Mouse (Mus musculus) neural tube, embryonic 11.5 days (tissue): ENCODE data around the gene Slc43a3. TPM values are rescaled to one million over a fixed set of nuclear protein-coding genes. Genes with fewer than 3 reads are reported as not detected.
"Not testable (repeated sequence)": the region's sequence is repeated elsewhere in the genome, so short reads cannot be mapped to it uniquely, and the experiment has no call there.

ENCODE experiments used
- ATAC-seq: fragments of 200-750 bp; cut with Nextera tagmentation; 2 replicates; pipeline ENCODE4 v1.8.0; 2017; ENCODE audit warnings: moderate number of reproducible peaks, mild to moderate bottlenecking, moderate TSS enrichment, moderate library complexity; ENCODE audit not compliant: insufficient read depth, low FRiP score, low TSS enrichment
- DNase-seq: peaks from one replicate; pipeline ENCODE4 v3.0.0-alpha.2; 2015; ENCODE audit warnings: low spot score
- H3K27ac ChIP-seq: fragments of 300-500 bp; sonication (generic); 2 replicates; pipeline ENCODE4 v1.5.1; 2014; ENCODE audit warnings: low read depth, mild to moderate bottlenecking, low read length
- H3K27me3 ChIP-seq: fragments of 300-500 bp; sonication (generic); 2 replicates; pipeline ENCODE4 v1.6.1; 2014; ENCODE audit warnings: mild to moderate bottlenecking, low read length, mixed read lengths; ENCODE audit not compliant: control insufficient read depth, insufficient read depth
- H3K36me3 ChIP-seq: fragments of 300-500 bp; sonication (generic); 2 replicates; pipeline ENCODE4 v1.6.1; 2014; ENCODE audit warnings: mild to moderate bottlenecking, low read length, moderate library complexity, mixed read lengths; ENCODE audit not compliant: control insufficient read depth, insufficient read depth
- H3K4me1 ChIP-seq: fragments of 300-500 bp; sonication (generic); 2 replicates; pipeline ENCODE4 v1.6.1; 2014; ENCODE audit warnings: low read length, mixed read lengths; ENCODE audit not compliant: control insufficient read depth, insufficient read depth
- H3K4me2 ChIP-seq: fragments of 300-500 bp; sonication (generic); 2 replicates; pipeline ENCODE4 v1.6.1; 2014; ENCODE audit warnings: low read depth, mild to moderate bottlenecking, moderate library complexity
- H3K4me3 ChIP-seq: fragments of 300-500 bp; sonication (generic); 2 replicates; pipeline ENCODE4 v1.5.1; 2014; ENCODE audit warnings: low read depth, low read length
- H3K9ac ChIP-seq: fragments of 300-500 bp; sonication (generic); 2 replicates; pipeline ENCODE4 v1.6.1; 2014; ENCODE audit warnings: mild to moderate bottlenecking, low read length
- H3K9me3 ChIP-seq: fragments of 300-500 bp; sonication (generic); 2 replicates; pipeline ENCODE4 v1.6.1; 2016; ENCODE audit warnings: low read length; ENCODE audit not compliant: control insufficient read depth
- WGBS: fragments of 180-500 bp; shearing (Covaris S2); extraction: QIAGEN DNeasy Blood & Tissue Kit; methylation state at CpG from one replicate; pipeline ENCODE4 v1.1.7; 2014; 5-methylcytosine and 5-hydroxymethylcytosine counted together
- polyA plus RNA-seq: library from polyadenylated mRNA; unstranded; fragments of >200 nt; fragmentation: Nextera tagmentation; extraction: Ambion mirVana; gene quantifications from 2 replicates; pipeline ENCODE4 v1.2.1, GENCODE M21; 2014

The Slc43a3 gene
- polyA plus RNA-seq, 1 experiment from 2014 or later, result 23.1 TPM

DNA sequence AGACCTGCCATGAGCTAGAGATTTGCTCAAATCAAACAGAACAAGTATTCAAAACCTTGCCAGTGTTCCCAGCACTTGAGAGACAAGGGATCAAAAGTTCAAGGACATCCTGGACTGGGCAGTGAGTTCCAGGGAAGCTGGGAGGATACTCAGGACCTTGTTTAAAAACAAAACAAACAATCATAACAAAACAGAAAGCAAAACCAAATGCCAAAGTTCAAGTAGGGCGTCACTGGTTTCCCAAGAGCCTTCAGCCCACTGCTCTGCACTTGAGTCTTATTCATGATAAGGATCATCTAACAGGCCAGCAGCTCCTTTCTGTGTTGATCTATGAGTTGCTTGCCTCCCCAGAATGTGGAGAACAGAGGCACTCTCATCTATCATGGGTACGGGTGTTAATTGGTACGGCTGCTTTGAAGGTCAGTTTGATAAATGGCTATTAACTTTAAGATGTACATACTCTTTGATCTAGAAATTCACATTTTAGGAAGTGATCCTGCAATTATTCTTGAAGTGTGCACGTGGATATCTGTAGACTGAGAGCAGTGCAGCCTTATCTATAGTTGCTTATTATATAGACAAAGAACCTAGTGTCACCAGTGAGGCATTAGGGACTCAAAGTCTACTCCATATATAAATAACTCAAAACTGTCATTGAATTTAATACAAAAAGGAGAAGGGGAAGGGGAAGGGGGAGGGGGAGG is 40.7 kb upstream of the Slc43a3 start:
- no peaks in the 10 kb centered on the region for H3K4me1 ChIP-seq
- no peaks in the 10 kb centered on the region for H3K27me3 ChIP-seq
- no peak overlapping the region for H3K4me2 ChIP-seq
- H3K9ac ChIP-seq, result no peak overlapping the region
- ATAC-seq (no peak), DNase-seq (no peak)
- no peak overlapping the region for H3K4me3 ChIP-seq
- WGBS, result 65% methylated on average over 4 of the region's 4 CpGs
- H3K27ac ChIP-seq, result no peak overlapping the region
- no peaks in the 10 kb centered on the region for H3K36me3 ChIP-seq
- H3K9me3 ChIP-seq, result no peaks in the 10 kb centered on the region

DNA sequence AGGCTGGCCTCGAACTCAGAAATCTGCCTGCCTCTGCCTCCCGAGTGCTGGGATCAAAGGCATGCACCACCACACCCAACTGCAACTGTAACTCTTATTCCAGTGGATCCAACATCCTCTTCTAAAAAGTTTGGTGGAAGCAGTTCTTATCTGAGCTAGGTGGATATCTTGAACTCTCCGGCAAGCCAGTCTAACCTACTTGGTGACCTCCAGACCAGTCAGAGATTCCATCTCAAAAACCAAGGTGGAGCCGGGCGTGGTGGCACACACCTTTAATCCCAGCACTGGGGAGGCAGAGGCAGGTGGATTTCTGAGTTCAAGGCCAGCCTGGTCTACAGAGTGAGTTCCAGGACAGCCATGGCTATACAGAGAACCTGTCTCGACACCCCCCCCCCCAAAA is 39.7 kb upstream of the Slc43a3 start:
- not testable (repeated sequence) for H3K4me1 ChIP-seq, H3K27ac ChIP-seq, H3K36me3 ChIP-seq, H3K9ac ChIP-seq, H3K4me3 ChIP-seq, ATAC-seq, H3K4me2 ChIP-seq, DNase-seq, H3K9me3 ChIP-seq, H3K27me3 ChIP-seq
- WGBS, result 92% methylated on average over 6 of the region's 6 CpGs

- Histone ChIP-seq H3K4me1 (no peaks in the 10 kb centered on the region), H3K4me3 (no peak overlapping the region), H3K27ac (no peak overlapping the region), H3K27me3 (no peaks in the 10 kb centered on the region), H3K9me3 (no peaks in the 10 kb centered on the region), H3K4me2 (no peak overlapping the region), H3K9ac (no peak overlapping the region), H3K36me3 (no peaks in the 10 kb centered on the region)
- ATAC-seq, result no peak
- peak; percentile 32 for DNase-seq
- WGBS, result 52% methylated on average over 3 of the region's 3 CpGs
These were observed 23.7 kb upstream of the Slc43a3 start for GRCm38 (mm10) chr2:84912722-84913121.

- DNase-seq (no peak), ATAC-seq (no peak)
- H3K4me1 ChIP-seq, result no peaks in the 10 kb centered on the region
- no peak overlapping the region for H3K4me2 ChIP-seq
- H3K9ac ChIP-seq, result no peak overlapping the region
- H3K27ac ChIP-seq, result no peak overlapping the region
- no peak overlapping the region for H3K4me3 ChIP-seq
- H3K36me3 ChIP-seq, result no peaks in the 10 kb centered on the region
- H3K9me3 ChIP-seq, result no peaks in the 10 kb centered on the region
- WGBS, result 86% methylated on average over 5 of the region's 5 CpGs
- H3K27me3 ChIP-seq, result no peaks in the 10 kb centered on the region
These were observed 22.5 kb upstream of the Slc43a3 start for GRCm38 (mm10) chr2:84913881-84914280.

GRCm38 (mm10) chr2:84915330-84915729 is 21.0 kb upstream of the Slc43a3 start:
- DNase-seq (no peak), ATAC-seq (no peak)
- H3K27me3 ChIP-seq, result no peaks in the 10 kb centered on the region
- no peak overlapping the region for H3K27ac ChIP-seq
- no peaks in the 10 kb centered on the region for H3K36me3 ChIP-seq
- no peaks in the 10 kb centered on the region for H3K4me1 ChIP-seq
- no peak overlapping the region for H3K9ac ChIP-seq
- H3K9me3 ChIP-seq, result no peaks in the 10 kb centered on the region
- no peak overlapping the region for H3K4me3 ChIP-seq
- no peak overlapping the region for H3K4me2 ChIP-seq
- WGBS, result 80% methylated on average over 3 of the region's 3 CpGs

DNA sequence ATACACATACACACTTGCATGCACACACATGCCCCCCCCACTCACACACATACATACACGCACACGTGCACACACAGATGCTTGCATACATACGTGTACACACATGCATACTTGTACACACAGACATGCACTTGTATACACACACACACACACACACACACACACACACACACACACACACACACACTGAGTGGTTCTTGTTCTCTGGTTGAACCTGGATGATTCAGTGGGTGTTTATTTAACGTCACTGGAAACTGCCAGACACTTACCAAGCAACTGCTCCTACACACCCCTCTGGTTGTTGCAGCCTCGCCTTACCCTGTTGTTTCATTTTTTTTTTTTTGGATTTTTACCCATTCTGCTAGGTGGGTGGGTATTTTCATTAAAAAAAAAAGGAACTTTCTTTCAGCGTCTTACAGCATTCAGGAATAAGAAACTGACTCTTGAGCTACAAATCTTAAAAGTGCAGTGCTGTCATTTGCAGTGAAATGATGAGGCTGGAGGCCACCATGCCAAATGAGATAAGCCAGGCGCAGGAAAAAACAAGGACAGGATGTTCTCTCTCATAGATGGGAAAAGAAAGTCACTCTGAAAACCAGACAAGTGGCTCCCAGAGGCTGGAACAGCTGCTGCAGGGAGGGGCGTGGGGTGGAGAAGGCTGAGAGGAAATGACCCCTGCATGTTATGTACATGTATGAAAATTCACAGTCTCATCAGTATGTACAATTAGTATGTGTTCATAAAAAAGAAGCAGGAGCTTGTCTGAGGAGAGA is 19.6 kb upstream of the Slc43a3 start:
- no peak overlapping the region for H3K9ac ChIP-seq
- no peaks in the 10 kb centered on the region for H3K27me3 ChIP-seq
- no peaks in the 10 kb centered on the region for H3K9me3 ChIP-seq
- ATAC-seq (no peak), DNase-seq (no peak)
- H3K4me1 ChIP-seq, result no peaks in the 10 kb centered on the region
- H3K36me3 ChIP-seq, result no peaks in the 10 kb centered on the region
- H3K4me2 ChIP-seq, result no peak overlapping the region
- H3K27ac ChIP-seq, result no peak overlapping the region
- no peak overlapping the region for H3K4me3 ChIP-seq
- whole genome bisulfite sequencing, result 84% methylated on average over 8 of the region's 8 CpGs

DNA sequence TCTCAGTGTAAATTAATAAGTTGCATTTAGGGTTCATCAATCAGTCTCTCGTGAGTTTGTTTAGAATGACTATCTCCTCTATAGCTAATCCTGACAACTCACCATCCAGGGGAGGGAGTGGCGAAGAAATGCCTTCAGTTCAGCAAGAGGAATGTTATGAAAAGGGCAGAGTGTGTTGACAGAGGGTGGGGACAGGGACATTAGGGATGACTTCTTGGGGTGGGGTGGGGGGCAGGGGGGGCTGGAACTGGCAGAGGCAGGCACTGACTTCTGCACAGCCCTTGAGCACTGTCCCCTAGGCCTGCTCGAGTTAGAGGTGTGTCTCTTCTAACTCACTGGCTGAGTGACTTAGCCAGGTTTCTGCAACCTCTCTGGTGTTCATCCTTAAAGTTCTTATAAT is 18.2 kb upstream of the Slc43a3 start:
- no peaks in the 10 kb centered on the region for H3K9me3 ChIP-seq
- DNase-seq (no peak), ATAC-seq (no peak)
- no peak overlapping the region for H3K9ac ChIP-seq
- no peaks in the 10 kb centered on the region for H3K4me1 ChIP-seq
- no peaks in the 10 kb centered on the region for H3K27me3 ChIP-seq
- 79% methylated on average over 3 of the region's 3 CpGs for WGBS
- H3K36me3 ChIP-seq, result no peaks in the 10 kb centered on the region
- no peak overlapping the region for H3K27ac ChIP-seq
- no peak overlapping the region for H3K4me2 ChIP-seq
- H3K4me3 ChIP-seq, result no peak overlapping the region

DNA sequence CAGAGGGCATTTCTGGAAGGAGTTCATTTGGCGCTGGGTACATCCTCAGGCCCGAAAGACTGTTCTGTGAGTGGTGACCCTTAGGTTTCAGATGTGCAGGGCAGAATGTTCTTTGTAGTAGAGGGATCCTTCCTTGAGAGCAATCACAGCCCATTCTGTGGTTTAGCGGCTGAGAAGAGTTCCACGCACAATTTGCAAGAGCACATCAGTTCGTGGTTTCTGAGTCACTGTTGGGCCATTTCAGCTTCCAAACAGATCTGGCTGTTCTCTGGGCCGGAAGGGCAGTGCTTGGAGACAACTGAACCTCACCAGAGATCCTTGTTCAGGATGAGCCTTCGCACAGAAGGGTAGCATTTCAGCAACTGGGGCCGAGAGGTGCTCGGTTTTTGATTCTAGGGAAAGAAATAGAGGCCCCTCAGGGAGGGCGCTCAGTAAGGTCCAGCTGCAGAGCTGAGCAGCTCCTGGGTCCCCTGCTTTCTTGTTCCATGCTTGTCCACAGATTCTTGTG is 16.7 kb upstream of the Slc43a3 start:
- Histone ChIP-seq H3K4me3 (no peak overlapping the region), H3K4me2 (no peak overlapping the region), H3K4me1 (no peaks in the 10 kb centered on the region), H3K9me3 (no peaks in the 10 kb centered on the region), H3K9ac (no peak overlapping the region), H3K27ac (no peak overlapping the region), H3K27me3 (no peaks in the 10 kb centered on the region), H3K36me3 (no peaks in the 10 kb centered on the region)
- DNase-seq (no peak), ATAC-seq (no peak)
- WGBS, result 84% methylated on average over 10 of the region's 10 CpGs

DNA sequence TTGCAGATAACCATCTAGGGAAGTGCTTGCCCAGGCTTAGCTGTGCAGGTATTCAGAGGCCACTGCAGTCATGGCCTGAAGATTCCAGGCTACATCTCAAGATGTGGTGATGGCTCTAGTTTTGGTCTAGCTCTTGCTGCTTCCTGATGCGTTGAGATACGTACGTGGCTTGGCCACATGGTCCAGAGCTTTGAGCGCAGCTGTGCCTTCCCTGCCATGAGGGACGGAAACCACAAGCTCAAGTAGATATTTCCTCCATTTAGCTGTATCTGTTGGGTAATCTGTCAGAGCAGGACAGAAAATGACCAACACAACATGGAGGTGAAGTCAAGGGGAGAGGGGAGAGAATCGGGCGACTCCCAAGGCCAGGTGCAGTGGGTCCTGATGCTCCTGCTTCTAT is 6.2 kb upstream of the Slc43a3 start:
- Histone ChIP-seq H3K27me3 (no peaks in the 10 kb centered on the region), H3K4me1 (no peaks in the 10 kb centered on the region; the same call in 1 of the 2 replicates), H3K36me3 (no peaks in the 10 kb centered on the region), H3K9me3 (no peaks in the 10 kb centered on the region), H3K4me2 (no peak overlapping the region), H3K4me3 (no peak overlapping the region), H3K9ac (no peak overlapping the region), H3K27ac (no peak overlapping the region)
- DNase-seq (no peak), ATAC-seq (no peak)
- WGBS, result 95% methylated on average over 7 of the region's 7 CpGs
